Comparison of ENCODE assay signal across 21 mouse cellular contexts in the genomic region with DNA sequence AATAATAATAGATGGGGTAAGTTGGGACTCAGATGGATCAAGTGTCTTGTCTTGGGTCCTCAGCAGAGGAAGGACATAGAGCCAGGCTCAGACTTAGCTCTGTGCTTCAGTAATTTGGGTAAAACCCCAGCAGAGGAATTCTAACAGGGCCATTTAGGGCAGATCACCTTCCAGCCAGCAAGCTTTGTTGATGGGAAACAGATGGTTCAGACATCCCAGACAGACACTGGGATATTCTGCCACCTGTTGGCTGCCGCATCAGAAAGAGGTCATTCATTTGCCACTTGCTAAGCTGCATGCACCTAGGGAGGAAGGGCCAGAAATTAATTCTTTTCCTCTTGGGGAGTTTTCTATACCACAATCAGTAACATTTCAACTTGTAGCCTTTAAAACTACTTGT. TPM values are rescaled to one million over a fixed set of nuclear protein-coding genes. Genes with fewer than 3 reads are reported as not detected.
DNase-seq lines count a peak whose midpoint lies in the region; ATAC-seq and TF ChIP-seq lines count a peak whose summit lies in the region.
"Had no signal": no experiment of that assay in that cellular context is flagged by ENCODE, and none has a peak within 500 bp of the region (broad histone marks: within the 10 kb centered on the region; RNA-seq: fewer than 3 reads in every experiment).

No protein-coding gene starts in this region.

- no peaks in the 10 kb centered on the region for H3K27me3 ChIP-seq in intestine, postnatal 0 days (replicated peaks; ENCODE audit: control insufficient read depth, insufficient read depth, low read length)
- H3K27me3 ChIP-seq in intestine, embryonic 15.5 days (replicated peaks) = no peaks in the 10 kb centered on the region
- H3K27me3 ChIP-seq in CH12.LX (replicated peaks) = no peaks in the 10 kb centered on the region
- no peaks in the 10 kb centered on the region for H3K27me3 ChIP-seq in embryonic facial prominence, embryonic 14.5 days (replicated peaks; ENCODE audit: control insufficient read depth, insufficient read depth, low read length)
- no peaks in the 10 kb centered on the region for H3K27me3 ChIP-seq in forebrain, embryonic 15.5 days
- H3K27me3 ChIP-seq: hindbrain, embryonic 12.5 days; limb, embryonic 12.5 days; liver, embryonic 13.5 days; lung, embryonic 15.5 days; stomach, embryonic 15.5 days had no signal

- dilution Hi-C loops in CH12.LX (cut with MboI; ENCODE audit: extremely low pct_ligation_motif_present, extremely low pct_unique_long_range_greater_than_20kb, low sequenced_read_pairs) = no loop called here

- no peaks in the 10 kb centered on the region for H3K4me1 ChIP-seq in intestine, postnatal 0 days (replicated peaks; ENCODE audit: control insufficient read depth, insufficient read depth, low read length)
- no peaks in the 10 kb centered on the region for H3K4me1 ChIP-seq in intestine, embryonic 15.5 days (replicated peaks)
- peaks cover 0 to 8% of the 10 kb centered on the region in 2 experiments; a peak in 2 of 4 replicates for H3K4me1 ChIP-seq in CH12.LX (ENCODE audit: control insufficient read depth in 1 of 2, insufficient read depth in 2 of 2)
- peaks cover 15% of the 10 kb centered on the region for H3K4me1 ChIP-seq in embryonic facial prominence, embryonic 14.5 days (ENCODE audit: control insufficient read depth, insufficient read depth, low read length)
- peaks cover 26% of the 10 kb centered on the region for H3K4me1 ChIP-seq in forebrain, embryonic 15.5 days
- H3K4me1 ChIP-seq: liver, embryonic 13.5 days; stomach, embryonic 15.5 days had no signal

- TF ChIP-seq POLR2A in CH12.LX (IDR thresholded peaks at IDR 0.05; ENCODE audit: low read depth, low read length) = no peak

- TF ChIP-seq CTCF in intestine, postnatal 0 days (IDR thresholded peaks at IDR 0.05; ENCODE audit: low read depth) = peak; percentile 46
- TF ChIP-seq CTCF in CH12.LX (conservative IDR thresholded peaks at IDR 0.05 in 1 of 2, IDR thresholded peaks at IDR 0.05 in 1 of 2; ENCODE audit: low read depth in 2 of 2, low read length in 2 of 2) = peak in 1 of 2 experiments; percentile 35; a peak in 2 of 4 replicates

- no peaks in the 10 kb centered on the region for H3K36me3 ChIP-seq in intestine, postnatal 0 days (ENCODE audit: control insufficient read depth, insufficient read depth)
- no peaks in the 10 kb centered on the region for H3K36me3 ChIP-seq in intestine, embryonic 15.5 days
- peaks cover 0 to 14% of the 10 kb centered on the region in 2 experiments for H3K36me3 ChIP-seq in CH12.LX (replicated peaks in 1 of 2; ENCODE audit: control insufficient read depth in 1 of 2, insufficient read depth in 1 of 2, low read length in 1 of 2)
- H3K36me3 ChIP-seq in embryonic facial prominence, embryonic 14.5 days (ENCODE audit: control insufficient read depth, insufficient read depth, low read length) = peaks cover 3% of the 10 kb centered on the region; the same call in 1 of the 2 replicates
- H3K36me3 ChIP-seq in forebrain, embryonic 15.5 days = no peaks in the 10 kb centered on the region
- H3K36me3 ChIP-seq: hindbrain, embryonic 12.5 days; liver, embryonic 13.5 days; lung, embryonic 15.5 days; stomach, embryonic 15.5 days had no signal

- no peak overlapping the region for H3K27ac ChIP-seq in intestine, postnatal 0 days (ENCODE audit: low read depth, low read length)
- no peak overlapping the region for H3K27ac ChIP-seq in intestine, embryonic 15.5 days
- H3K27ac ChIP-seq in CH12.LX (ENCODE audit: insufficient read depth, low read depth) = no peak overlapping the region
- no peak overlapping the region for H3K27ac ChIP-seq in embryonic facial prominence, embryonic 14.5 days (replicated peaks; ENCODE audit: low read depth, low read length)
- no peak overlapping the region for H3K27ac ChIP-seq in forebrain, embryonic 15.5 days (replicated peaks)
- H3K27ac ChIP-seq: hindbrain, embryonic 12.5 days; limb, embryonic 12.5 days; liver, embryonic 13.5 days; lung, embryonic 15.5 days; macrophage; stomach, embryonic 15.5 days had no signal

- H3K79me2 ChIP-seq in CH12.LX (replicated peaks; ENCODE audit: control insufficient read depth, extremely low read depth, insufficient read depth, poor library complexity, severe bottlenecking) = no peaks in the 10 kb centered on the region

- no peak overlapping the region for H3K9ac ChIP-seq in intestine, postnatal 0 days (ENCODE audit: low read depth, low read length)
- no peak overlapping the region for H3K9ac ChIP-seq in intestine, embryonic 15.5 days
- H3K9ac ChIP-seq in CH12.LX (ENCODE audit: insufficient read depth, low read depth) = no peak overlapping the region
- H3K9ac ChIP-seq in embryonic facial prominence, embryonic 14.5 days (ENCODE audit: low read depth, low read length) = no peak overlapping the region
- no peak overlapping the region for H3K9ac ChIP-seq in forebrain, embryonic 15.5 days (replicated peaks)
- H3K9ac ChIP-seq: hindbrain, embryonic 12.5 days; limb, embryonic 12.5 days; liver, embryonic 13.5 days; lung, embryonic 15.5 days; stomach, embryonic 15.5 days had no signal

- no peak overlapping the region for H3K4me3 ChIP-seq in intestine, postnatal 0 days (ENCODE audit: low read depth, low read length)
- no peak overlapping the region for H3K4me3 ChIP-seq in intestine, embryonic 15.5 days (replicated peaks)
- H3K4me3 ChIP-seq in CH12.LX (replicated peaks in 1 of 3; ENCODE audit: low read depth in 2 of 3, low read length in 2 of 3, poor library complexity in 1 of 3) = no peak overlapping the region
- no peak overlapping the region for H3K4me3 ChIP-seq in embryonic facial prominence, embryonic 14.5 days (ENCODE audit: low read depth, low read length)
- H3K4me3 ChIP-seq in forebrain, embryonic 15.5 days = no peak overlapping the region
- H3K4me3 ChIP-seq: erythroblast, embryonic 14.5 days; hindbrain, embryonic 12.5 days; limb, embryonic 12.5 days; liver, embryonic 13.5 days; lung, embryonic 15.5 days; stomach, embryonic 15.5 days had no signal

- DNase-seq in cerebellum, adult 9-10 months = peak; percentile 63
- DNase-seq in cerebellum, postnatal 14 days = no peak
- no peak for DNase-seq in CH12.LX (ENCODE audit: extremely low read depth)
- peak; percentile 39 for DNase-seq in embryonic facial prominence, embryonic 14.5 days (ENCODE audit: low spot score)
- DNase-seq: adrenal gland, postnatal 14 days; B cell, adult 2 months; kidney, postnatal 25 days; liver, embryonic 13.5 days; midbrain, embryonic 14.5 days; right cerebral cortex, postnatal 14 days; thymus, postnatal 25 days had no signal

- peak; percentile 8 for TF ChIP-seq RAD21 in CH12.LX (IDR thresholded peaks at IDR 0.05; ENCODE audit: low read depth, low read length)

- in situ Hi-C loops in CH12.LX (cut with MboI; ENCODE audit: low pct_ligation_motif_present, low pct_unique_long_range_greater_than_20kb, low sequenced_read_pairs) = no loop called here

- H3K4me2 ChIP-seq in intestine, postnatal 0 days (replicated peaks; ENCODE audit: low read depth) = no peak overlapping the region
- no peak overlapping the region for H3K4me2 ChIP-seq in intestine, embryonic 15.5 days (replicated peaks)
- no peak overlapping the region for H3K4me2 ChIP-seq in CH12.LX (ENCODE audit: insufficient read depth, low read depth, poor library complexity, severe bottlenecking)
- no peak overlapping the region for H3K4me2 ChIP-seq in embryonic facial prominence, embryonic 14.5 days (ENCODE audit: low read depth, low read length)
- H3K4me2 ChIP-seq in forebrain, embryonic 15.5 days (replicated peaks) = no peak overlapping the region
- H3K4me2 ChIP-seq: hindbrain, embryonic 12.5 days; limb, embryonic 12.5 days; liver, embryonic 13.5 days; lung, embryonic 15.5 days; stomach, embryonic 15.5 days had no signal

- 70% methylated on average over 1 of the region's 1 CpGs for WGBS in intestine, postnatal 0 days
- 50% methylated on average over 1 of the region's 1 CpGs for WGBS in intestine, embryonic 15.5 days
- WGBS in embryonic facial prominence, embryonic 14.5 days = 18% methylated on average over 1 of the region's 1 CpGs
- WGBS in forebrain, embryonic 15.5 days = 74% methylated on average over 1 of the region's 1 CpGs

- TF ChIP-seq EP300 in CH12.LX (IDR thresholded peaks at IDR 0.05; ENCODE audit: low read length) = no peak

- no peaks in the 10 kb centered on the region for H3K9me3 ChIP-seq in intestine, postnatal 0 days (ENCODE audit: control insufficient read depth)
- H3K9me3 ChIP-seq in intestine, embryonic 15.5 days = no peaks in the 10 kb centered on the region
- H3K9me3 ChIP-seq in CH12.LX (replicated peaks; ENCODE audit: low read length) = no peaks in the 10 kb centered on the region
- no peaks in the 10 kb centered on the region for H3K9me3 ChIP-seq in embryonic facial prominence, embryonic 14.5 days (ENCODE audit: control insufficient read depth, low read length)
- H3K9me3 ChIP-seq in forebrain, embryonic 15.5 days = no peaks in the 10 kb centered on the region
- H3K9me3 ChIP-seq: hindbrain, embryonic 12.5 days; limb, embryonic 12.5 days; liver, embryonic 13.5 days; lung, embryonic 15.5 days; stomach, embryonic 15.5 days had no signal

- ATAC-seq in intestine, postnatal 0 days = no peak
- no peak for ATAC-seq in intestine, embryonic 15.5 days
- no peak for ATAC-seq in embryonic facial prominence, embryonic 14.5 days (ENCODE audit: low read depth)
- no peak for ATAC-seq in forebrain, embryonic 15.5 days (replicated peaks)
- ATAC-seq: intestine, embryonic 16.5 days had no signal

TF ChIP-seq in CH12.LX, 34 proteins besides CTCF, POLR2A, EP300 and RAD21:
- peak; percentile 25 for TF ChIP-seq SMC3 (IDR thresholded peaks at IDR 0.05; ENCODE audit: low read depth, low read length)
- TF ChIP-seq ZC3H11A (IDR thresholded peaks at IDR 0.05; ENCODE audit: low read depth, low read length) = no peak

RNA-seq across cellular contexts. Expression of gene Timp3, which starts 21.8 kb away (rescaled TPM):
- 24.2 and 29.4 TPM in 2 replicates for polyA plus RNA-seq in intestine, postnatal 0 days (2015; fragmentation: Nextera tagmentation; extraction: Ambion mirVana)
- 44.6 and 46.9 TPM in 2 replicates for polyA plus RNA-seq in intestine, embryonic 15.5 days (2015; fragmentation: Nextera tagmentation; extraction: Ambion mirVana)
- total RNA-seq in CH12.LX (2012; rRNA removed) (0.08 and 0.17 TPM in 2 replicates), CH12.LX (2014; rRNA removed) (not detected in 2 replicates)
- polyA plus RNA-seq in CH12.LX (2012; ENCODE audit: insufficient read length, low read depth) = 0.09 and 0.14 TPM in 2 replicates
- polyA plus RNA-seq in embryonic facial prominence, embryonic 14.5 days (2014; fragmentation: Nextera tagmentation; extraction: Ambion mirVana) = 77.5 and 86.6 TPM in 2 replicates
- polyA plus RNA-seq in forebrain, embryonic 15.5 days (2015; fragmentation: Nextera tagmentation; extraction: Ambion mirVana) = 15.8 and 16.9 TPM in 2 replicates

Comparison
In these comparisons a context has a peak if more than half of its experiments do, and no peak if none do; other contexts are left out.
1. DNase-seq: peak in cerebellum, adult 9-10 months (single experiment) and embryonic facial prominence, embryonic 14.5 days (single experiment); none in cerebellum, postnatal 14 days (0 of 2) and CH12.LX (single experiment).
2. RNA of gene Timp3, which starts 21.8 kb away (polyA plus RNA-seq): 77.5 to 86.6 TPM in embryonic facial prominence, embryonic 14.5 days, 44.6 to 46.9 TPM in intestine, embryonic 15.5 days, 24.2 to 29.4 TPM in intestine, postnatal 0 days and 15.8 to 16.9 TPM in forebrain, embryonic 15.5 days; 0.09 to 0.14 TPM in CH12.LX; every median in the first group is over 10 times any median in the second.